Mouse (Mus musculus) bone marrow macrophage, adult 2 months (primary cell): ENCODE measurements around the gene Slc25a41. TPM values are rescaled to one million over a fixed set of nuclear protein-coding genes. Genes with fewer than 3 reads are reported as not detected.

Experiments
- H3K27ac ChIP-seq: 2 replicates; pipeline ENCODE4 v1.5.1; 2012; ENCODE audit warnings: low read depth, low read length; ENCODE audit not compliant: insufficient read depth
- H3K4me1 ChIP-seq: 2 replicates; pipeline ENCODE4 v1.6.1; 2012; ENCODE audit warnings: low read length; ENCODE audit not compliant: control insufficient read depth, insufficient read depth
- H3K4me3 ChIP-seq: 2 replicates; pipeline ENCODE4 v1.5.1; 2012; ENCODE audit warnings: mild to moderate bottlenecking, low read length, moderate library complexity; ENCODE audit not compliant: insufficient read depth
- CTCF ChIP-seq: IDR thresholded peaks from 2 replicates; pipeline ENCODE4 v1.5.1; 2012; ENCODE audit warnings: low read depth, mild to moderate bottlenecking, low read length, moderate library complexity
- POLR2A ChIP-seq: IDR thresholded peaks from 2 replicates; pipeline ENCODE4 v1.6.1; 2012; ENCODE audit warnings: mild to moderate bottlenecking, low read depth, low read length, borderline replicate concordance
- polyA plus RNA-seq: library from polyadenylated mRNA; stranded (reverse); fragments of >200 nt; gene quantifications from 2 replicates; pipeline ENCODE4 v1.2.4, GENCODE M21; 2012; ENCODE audit not compliant: missing spikeins, insufficient read depth, insufficient read length

The Slc25a41 gene
- not detected in 2 replicates for polyA plus RNA-seq

GRCm38 (mm10) chr17:57041554-57041953 lies at the start of gene Slc25a41:
TSS of gene Slc25a41 (minus strand) at chr17:57041654.
- Histone ChIP-seq H3K4me3 (no peak within 1 kb of the TSS), H3K27ac (no peak within 1 kb of the TSS), H3K4me1 (peaks cover 7% of the 10 kb centered on the region; the same call in 1 of the 2 replicates)
- TF ChIP-seq POLR2A (no peak), CTCF (no peak)

- no peak within 1 kb of the TSS for H3K27ac ChIP-seq
- peaks cover 16% of the 10 kb centered on the region for H3K4me1 ChIP-seq
- no peak within 1 kb of the TSS for H3K4me3 ChIP-seq
- no peak for TF ChIP-seq POLR2A
- no peak for TF ChIP-seq CTCF
Observed at GRCm38 (mm10) chr17:57087049-57087832, 45.8 kb upstream of the Slc25a41 start, which contains the start of gene Tubb4a. TSS of gene Tubb4a (minus strand) at chr17:57087782.

GRCm38 (mm10) chr17:57085970-57086757 lies 44.7 kb upstream of the Slc25a41 start:
- no peak overlapping the region for H3K27ac ChIP-seq
- TF ChIP-seq POLR2A (no peak), CTCF (no peak)
- H3K4me3 ChIP-seq = no peak overlapping the region
- peaks cover 16% of the 10 kb centered on the region for H3K4me1 ChIP-seq

GRCm38 (mm10) chr17:57082481-57082880 lies 41.0 kb upstream of the Slc25a41 start:
- peaks cover 27% of the 10 kb centered on the region for H3K4me1 ChIP-seq
- TF ChIP-seq CTCF (no peak), POLR2A (no peak)
- H3K27ac ChIP-seq = no peak overlapping the region
- no peak overlapping the region for H3K4me3 ChIP-seq

GRCm38 (mm10) chr17:57081234-57081842 lies 39.9 kb upstream of the Slc25a41 start:
- TF ChIP-seq POLR2A (no peak), CTCF (no peak)
- Histone ChIP-seq H3K4me3 (no peak overlapping the region), H3K27ac (no peak overlapping the region), H3K4me1 (peaks cover 24% of the 10 kb centered on the region)

- Histone ChIP-seq H3K27ac (no peak overlapping the region), H3K4me3 (no peak overlapping the region), H3K4me1 (peaks cover 24% of the 10 kb centered on the region)
- TF ChIP-seq POLR2A (no peak), CTCF (no peak)
Observed at GRCm38 (mm10) chr17:57079919-57080318, 38.5 kb upstream of the Slc25a41 start.

- peak within 1 kb of the TSS; percentile 55 for H3K4me3 ChIP-seq
- H3K4me1 ChIP-seq = peaks cover 24% of the 10 kb centered on the region
- H3K27ac ChIP-seq = peak within 1 kb of the TSS; percentile 63
- TF ChIP-seq CTCF (no peak), POLR2A (no peak)
Observed at GRCm38 (mm10) chr17:57078336-57078735, 36.9 kb upstream of the Slc25a41 start, which contains the start of gene Dennd1c. TSS of gene Dennd1c (minus strand) at chr17:57078514.

GRCm38 (mm10) chr17:57076916-57077315 lies 35.5 kb upstream of the Slc25a41 start:
- Histone ChIP-seq H3K27ac (no peak overlapping the region), H3K4me3 (no peak overlapping the region), H3K4me1 (peaks cover 24% of the 10 kb centered on the region)
- no peak for TF ChIP-seq CTCF
- TF ChIP-seq POLR2A = no peak

- Histone ChIP-seq H3K27ac (no peak overlapping the region), H3K4me3 (no peak overlapping the region)
- TF ChIP-seq POLR2A = no peak
- no peak for TF ChIP-seq CTCF
Observed at GRCm38 (mm10) chr17:57070699-57071098, 29.2 kb upstream of the Slc25a41 start.

GRCm38 (mm10) chr17:57070272-57070671 lies 28.8 kb upstream of the Slc25a41 start:
- TF ChIP-seq CTCF = no peak
- no peak for TF ChIP-seq POLR2A
- no peaks in the 10 kb centered on the region for H3K4me1 ChIP-seq
- H3K4me3 ChIP-seq = no peak overlapping the region
- no peak overlapping the region for H3K27ac ChIP-seq

More at GRCm38 (mm10) chr17:57070699-57071098, 29.2 kb upstream of the Slc25a41 start:
- H3K4me1 ChIP-seq = no peaks in the 10 kb centered on the region
